Comparison of ENCODE assay signal across 9 mouse cellular contexts in the genomic region with DNA sequence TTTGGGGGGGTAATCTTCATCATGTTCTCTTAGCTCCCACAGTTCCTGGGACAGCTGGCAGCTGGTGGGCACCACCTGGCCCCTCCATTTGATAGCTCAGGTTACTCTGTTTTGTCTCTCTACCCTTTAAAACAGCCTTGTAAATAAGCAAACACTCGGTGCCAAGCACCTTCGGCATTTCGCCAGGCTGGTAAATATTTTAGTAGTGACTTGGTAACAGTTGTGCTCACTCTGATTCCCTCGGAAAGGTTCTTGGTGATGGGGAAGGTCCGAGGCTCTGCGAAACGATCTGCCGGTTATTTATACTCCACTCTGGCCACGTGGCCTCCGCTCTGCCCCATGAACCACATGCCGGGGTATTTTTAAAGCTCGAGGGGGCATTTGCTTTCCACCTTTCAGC.
DNase-seq lines count a peak whose midpoint lies in the region.
"Had no signal": no experiment of that assay in that cellular context is flagged by ENCODE, and none has a peak within 500 bp of the region (broad histone marks: within the 10 kb centered on the region; RNA-seq: fewer than 3 reads in every experiment).

No protein-coding gene starts in this region.

- H3K27ac ChIP-seq in limb, embryonic 10.5 days: peak overlapping the region; percentile 89
- H3K27ac ChIP-seq: liver, embryonic 13.5 days had no signal

- 62% methylated on average over 12 of the region's 12 CpGs for WGBS in limb, embryonic 10.5 days

- peak; percentile 44 to 62 for DNase-seq in adrenal gland, postnatal 36 days
- no peak for DNase-seq in adrenal gland, adult 8-10 months
- DNase-seq in kidney, adult 9 months: peak; percentile 37
- DNase-seq in kidney, postnatal 4 days: no peak
- no peak for DNase-seq in limb, embryonic 10.5 days (ENCODE audit: low spot score)
- peak; percentile 51 to 63 for DNase-seq in lung, postnatal 4 days
- DNase-seq in right cerebral cortex, postnatal 14 days: no peak
- DNase-seq in layer of hippocampus, adult 9-11 months: no peak
- DNase-seq: liver, embryonic 13.5 days had no signal

- peaks cover 64% of the 10 kb centered on the region for H3K4me1 ChIP-seq in limb, embryonic 10.5 days

- no peaks in the 10 kb centered on the region for H3K9me3 ChIP-seq in limb, embryonic 10.5 days (replicated peaks)
- H3K9me3 ChIP-seq: liver, embryonic 13.5 days had no signal

- H3K36me3 ChIP-seq in limb, embryonic 10.5 days: no peaks in the 10 kb centered on the region
- H3K36me3 ChIP-seq: liver, embryonic 13.5 days had no signal

- 0 out of 2 replicates have a peak overlapping the region, but pooled peaks have one; percentile 39 for H3K4me3 ChIP-seq in limb, embryonic 10.5 days
- H3K4me3 ChIP-seq: liver, embryonic 13.5 days had no signal

- peaks cover 76% of the 10 kb centered on the region for H3K27me3 ChIP-seq in limb, embryonic 10.5 days (ENCODE audit: low read depth, poor library complexity, severe bottlenecking)

Comparison
In these comparisons a context has a peak if more than half of its experiments do, and no peak if none do; other contexts are left out.
1. DNase-seq: peak in adrenal gland, postnatal 36 days (2 of 2), kidney, adult 9 months (single experiment) and lung, postnatal 4 days (2 of 2); none in adrenal gland, adult 8-10 months (single experiment), kidney, postnatal 4 days (0 of 2), limb, embryonic 10.5 days (single experiment), right cerebral cortex, postnatal 14 days (single experiment) and layer of hippocampus, adult 9-11 months (single experiment).